Mouse (Mus musculus) heart, embryonic 16.5 days (tissue): ENCODE data around the gene Dtx4. TPM values are rescaled to one million over a fixed set of nuclear protein-coding genes. Genes with fewer than 3 reads are reported as not detected.

Source experiments
- ATAC-seq: fragments of 200-750 bp; cut with Nextera tagmentation; replicated peaks from 2 replicates; pipeline ENCODE4 v1.8.0; 2017; ENCODE audit warnings: moderate number of reproducible peaks; ENCODE audit not compliant: insufficient read depth, low FRiP score; ENCODE audit errors: extremely low read depth
- H3K27ac ChIP-seq: fragments of 300-500 bp; sonication (generic); 2 replicates; pipeline ENCODE4 v1.5.1; 2014; ENCODE audit warnings: mild to moderate bottlenecking, low read length, control low read depth, moderate library complexity
- H3K27me3 ChIP-seq: fragments of 300-500 bp; sonication (generic); 2 replicates; pipeline ENCODE4 v1.6.1; 2014; ENCODE audit warnings: low read length, mixed read lengths; ENCODE audit not compliant: control insufficient read depth, insufficient read depth
- H3K36me3 ChIP-seq: fragments of 300-500 bp; sonication (generic); 2 replicates; pipeline ENCODE4 v1.6.1; 2014; ENCODE audit not compliant: control insufficient read depth, insufficient read depth
- H3K4me1 ChIP-seq: fragments of 300-500 bp; sonication (generic); 2 replicates; pipeline ENCODE4 v1.6.1; 2014; ENCODE audit warnings: low read length, mixed read lengths; ENCODE audit not compliant: control insufficient read depth, insufficient read depth
- H3K4me2 ChIP-seq: fragments of 300-500 bp; sonication (generic); 2 replicates; pipeline ENCODE4 v1.6.1; 2014; ENCODE audit warnings: low read depth, mild to moderate bottlenecking, control low read depth, low read length
- H3K4me3 ChIP-seq: fragments of 300-500 bp; sonication (generic); 2 replicates; pipeline ENCODE4 v1.5.1; 2014; ENCODE audit warnings: mild to moderate bottlenecking, control low read depth, low read length
- H3K9ac ChIP-seq: fragments of 300-500 bp; sonication (generic); 2 replicates; pipeline ENCODE4 v1.6.1; 2014; ENCODE audit warnings: low read length, control low read depth
- H3K9me3 ChIP-seq: fragments of 300-500 bp; sonication (generic); replicated peaks from 2 replicates; pipeline ENCODE4 v1.6.1; 2016; ENCODE audit warnings: low read length; ENCODE audit not compliant: control insufficient read depth
- WGBS: fragments of 180-500 bp; shearing (Covaris S2); extraction: QIAGEN DNeasy Blood & Tissue Kit; methylation state at CpG from one replicate; pipeline ENCODE4 v1.1.7; 2014; 5-methylcytosine and 5-hydroxymethylcytosine counted together
- polyA plus RNA-seq: library from polyadenylated mRNA; unstranded; fragments of >200 nt; fragmentation: Nextera tagmentation; extraction: Ambion mirVana; gene quantifications from 2 replicates; pipeline ENCODE4 v1.2.1, GENCODE M21; 2015

Dtx4 gene
- polyA plus RNA-seq, 1 experiment from 2014 or later, result 2.6 TPM

- ATAC-seq, result no peak
- H3K27me3 ChIP-seq, result no peaks in the 10 kb centered on the region
- WGBS, result 76% methylated on average over 1 of the region's 1 CpGs
- H3K4me1 ChIP-seq, result no peaks in the 10 kb centered on the region
- no peak overlapping the region for H3K4me3 ChIP-seq
- H3K9me3 ChIP-seq, result no peaks in the 10 kb centered on the region
- no peak overlapping the region for H3K9ac ChIP-seq
- H3K4me2 ChIP-seq, result no peak overlapping the region
- H3K27ac ChIP-seq, result no peak overlapping the region
- H3K36me3 ChIP-seq, result no peaks in the 10 kb centered on the region
Observed at GRCm38 (mm10) chr19:12421680-12422079, 79.6 kb downstream of the Dtx4 start.

- Histone ChIP-seq H3K4me3 (no peak overlapping the region), H3K9me3 (no peaks in the 10 kb centered on the region), H3K4me2 (no peak overlapping the region), H3K27ac (no peak overlapping the region), H3K27me3 (no peaks in the 10 kb centered on the region), H3K9ac (no peak overlapping the region), H3K4me1 (no peaks in the 10 kb centered on the region), H3K36me3 (no peaks in the 10 kb centered on the region)
- WGBS, result 68% methylated on average over 6 of the region's 6 CpGs
- ATAC-seq, result no peak
Observed at GRCm38 (mm10) chr19:12420555-12420954, 80.7 kb downstream of the Dtx4 start.

- 67% methylated on average over 3 of the region's 3 CpGs for WGBS
- Histone ChIP-seq H3K9me3 (no peaks in the 10 kb centered on the region), H3K4me1 (no peaks in the 10 kb centered on the region), H3K27me3 (no peaks in the 10 kb centered on the region), H3K27ac (no peak overlapping the region), H3K9ac (no peak overlapping the region), H3K36me3 (no peaks in the 10 kb centered on the region), H3K4me3 (no peak overlapping the region), H3K4me2 (no peak overlapping the region)
- no peak for ATAC-seq
Observed at GRCm38 (mm10) chr19:12418312-12418711, 82.9 kb downstream of the Dtx4 start.

- Histone ChIP-seq H3K36me3 (no peaks in the 10 kb centered on the region), H3K4me3 (no peak within 1 kb of the TSS), H3K27me3 (no peaks in the 10 kb centered on the region), H3K27ac (no peak within 1 kb of the TSS), H3K9ac (no peak within 1 kb of the TSS), H3K4me1 (no peaks in the 10 kb centered on the region), H3K4me2 (no peak within 1 kb of the TSS), H3K9me3 (no peaks in the 10 kb centered on the region)
- no peak for ATAC-seq
Observed at GRCm38 (mm10) chr19:12417361-12417760, 83.9 kb downstream of the Dtx4 start, which contains the start of gene Olfr1441. Gene Olfr1441 (plus strand): TSS chr19:12417433.

Other genes with a start within 250 kb of the Dtx4 start
- not detected in 2 replicates for gene Olfr235, start 240.4 kb downstream of the Dtx4 start, polyA plus RNA-seq
- gene Olfr1434, start 221.6 kb downstream of the Dtx4 start, polyA plus RNA-seq, result not detected in 2 replicates
- gene Olfr1436, start 202.3 kb downstream of the Dtx4 start, polyA plus RNA-seq, result not detected in 2 replicates
- not detected in 2 replicates for gene Olfr1437, start 176.4 kb downstream of the Dtx4 start, polyA plus RNA-seq
- not detected in 2 replicates for gene Olfr1438-ps1, start 165.5 kb downstream of the Dtx4 start, polyA plus RNA-seq
- gene Olfr1440, start 114.2 kb downstream of the Dtx4 start, polyA plus RNA-seq, result not detected in 2 replicates
- gene Olfr1441, start 84.0 kb downstream of the Dtx4 start, polyA plus RNA-seq, result not detected in 2 replicates
- not detected in 2 replicates for gene Pfpl, start 73.5 kb downstream of the Dtx4 start, polyA plus RNA-seq
- 0.37 and 0.41 TPM in 2 replicates for gene Mpeg1, start 40.7 kb downstream of the Dtx4 start, polyA plus RNA-seq
- gene Fam111a, start 44.3 kb upstream of the Dtx4 start, polyA plus RNA-seq, result 15.2 and 20.5 TPM in 2 replicates
- not detected in 2 replicates for gene Gm4952, start 98.5 kb upstream of the Dtx4 start, polyA plus RNA-seq
- not detected in 2 replicates for gene Glyat, start 131.9 kb upstream of the Dtx4 start, polyA plus RNA-seq
- gene Olfr1442, start 169.0 kb upstream of the Dtx4 start, polyA plus RNA-seq, result not detected in 2 replicates
- not detected in 2 replicates for gene Olfr1443, start 176.7 kb upstream of the Dtx4 start, polyA plus RNA-seq
- not detected in 2 replicates for gene Keg1, start 194.3 kb upstream of the Dtx4 start, polyA plus RNA-seq